Mouse (Mus musculus) brown adipose tissue, adult 24 weeks (tissue): ENCODE measurements around the gene Cfap43. TPM values are rescaled to one million over a fixed set of nuclear protein-coding genes. Genes with fewer than 3 reads are reported as not detected.
A peak's percentile ranks its signal among the peaks of the same experiment; 100 is the strongest.
"Not testable (repeated sequence)": the region's sequence is repeated elsewhere in the genome, so short reads cannot be mapped to it uniquely, and the experiment has no call there.

Source experiments
- H3K27ac ChIP-seq: fragments of 200-500 bp; replicated peaks from 2 replicates; pipeline ENCODE4 v1.5.1; 2012; ENCODE audit warnings: low read depth, mild to moderate bottlenecking, low read length
- H3K4me1 ChIP-seq: fragments of 200-500 bp; 2 replicates; pipeline ENCODE4 v1.6.1; 2012; ENCODE audit warnings: low read length, mixed read lengths; ENCODE audit not compliant: control insufficient read depth, insufficient read depth, insufficient read length
- H3K4me3 ChIP-seq: fragments of 200-500 bp; 2 replicates; pipeline ENCODE4 v1.5.1; 2012; ENCODE audit warnings: low read depth, mild to moderate bottlenecking, low read length, moderate library complexity; ENCODE audit not compliant: insufficient read depth
- polyA plus RNA-seq: library from polyadenylated mRNA; stranded (reverse); fragments of >200 nt; gene quantifications from 2 replicates; pipeline ENCODE4 v1.2.4, GENCODE M21; 2012; ENCODE audit not compliant: missing spikeins, insufficient read depth, insufficient read length

The Cfap43 gene
- polyA plus RNA-seq, 1 experiment: not detected

DNA sequence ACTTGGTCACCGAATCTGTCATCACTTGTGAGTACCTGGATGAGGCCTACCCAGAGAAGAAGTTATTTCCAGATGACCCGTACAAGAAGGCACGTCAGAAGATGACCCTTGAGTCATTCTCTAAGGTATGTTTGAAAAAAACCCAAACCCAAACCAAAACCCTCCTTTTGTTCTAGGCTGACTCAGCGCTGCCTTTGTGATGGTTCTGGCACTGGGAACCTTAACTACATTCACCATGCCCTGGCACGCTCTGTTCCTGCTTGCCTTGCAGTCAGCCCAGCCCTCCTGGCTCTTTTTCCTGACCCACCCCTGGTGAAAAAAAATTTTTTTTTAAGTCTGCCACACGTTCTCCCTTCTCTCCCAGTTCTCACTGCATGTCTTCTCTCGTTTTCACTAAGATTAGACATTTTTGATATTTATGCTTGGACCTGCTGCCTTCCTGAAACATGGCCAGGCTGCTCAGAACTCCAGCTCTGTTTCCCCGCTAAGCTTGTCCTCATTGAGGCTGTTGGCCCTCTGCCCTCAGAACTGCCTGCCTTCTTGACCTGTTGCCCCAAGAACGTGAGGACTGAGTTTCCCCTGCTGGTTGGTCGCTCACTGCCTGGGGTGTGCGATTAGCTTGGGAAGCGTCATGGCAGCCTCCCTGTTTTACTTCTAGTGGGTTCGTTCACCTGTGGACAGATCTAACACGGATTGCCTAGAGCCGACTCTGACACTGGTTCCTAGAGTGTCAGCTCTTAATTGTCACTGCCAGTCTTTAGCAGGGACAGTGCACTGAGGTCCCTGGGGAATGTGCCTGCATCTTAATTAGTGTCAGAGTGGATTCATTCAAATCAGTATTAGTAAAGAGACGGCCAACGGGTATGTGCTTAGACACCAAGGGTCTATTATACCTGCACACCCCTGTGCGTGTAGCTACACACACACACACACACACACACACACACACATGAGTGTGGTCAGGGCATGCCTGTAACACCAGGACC is 60.8 kb downstream of the Cfap43 start:
- H3K4me1 ChIP-seq: no peaks in the 10 kb centered on the region
- no peak overlapping the region for H3K27ac ChIP-seq
- H3K4me3 ChIP-seq: no peak overlapping the region

DNA sequence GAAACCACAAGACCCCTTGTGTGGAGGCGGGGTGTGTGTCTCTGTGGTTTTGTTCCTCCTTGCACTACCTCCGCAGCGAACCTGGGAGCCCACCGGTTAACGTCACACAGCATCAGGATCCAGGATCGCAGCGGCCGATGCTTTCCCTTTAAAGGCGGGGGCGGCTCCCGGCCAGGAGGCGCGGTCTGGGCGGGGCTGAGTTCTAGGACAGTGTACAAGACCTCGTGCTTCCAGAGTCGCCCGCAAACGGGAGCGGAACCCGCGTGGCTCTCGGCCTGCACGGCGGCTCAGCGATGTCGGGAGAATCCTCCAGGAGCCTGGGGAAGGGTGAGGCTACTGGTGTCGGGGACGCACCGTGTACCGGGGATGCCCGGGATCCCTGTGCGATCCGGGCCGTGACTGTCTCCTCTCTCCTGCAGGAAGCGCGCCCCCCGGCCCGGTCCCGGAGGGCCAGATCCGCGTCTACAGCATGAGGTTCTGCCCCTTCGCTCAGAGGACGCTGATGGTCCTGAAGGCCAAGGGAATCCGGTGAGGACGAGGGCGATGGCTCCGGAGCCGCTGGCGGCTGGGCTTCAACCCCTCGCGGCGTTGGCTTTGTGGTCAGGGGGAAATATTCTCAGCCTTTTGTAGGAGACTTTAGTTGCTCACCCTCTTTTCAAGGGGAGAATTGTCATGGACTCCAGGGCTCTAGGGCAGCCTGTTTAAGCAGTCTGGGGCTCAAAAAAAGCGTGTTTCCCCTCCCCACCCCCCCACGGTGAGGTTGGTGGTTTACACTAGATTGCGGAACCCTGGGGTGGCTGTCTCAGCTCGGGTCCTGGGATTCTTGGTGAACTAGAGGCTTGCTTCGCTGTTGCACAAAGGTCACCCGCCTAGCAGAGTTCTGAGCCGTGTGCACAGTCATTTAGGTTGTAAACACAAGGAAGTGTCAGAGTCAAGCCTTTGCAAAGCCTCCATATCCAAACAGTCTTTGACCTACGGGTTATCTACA is 64.0 kb downstream of the Cfap43 start, which contains the start of gene Gsto1:
Gsto1 (plus strand) TSS at position 175 of the 988 bp plus-strand sequence.
- no peaks in the 10 kb centered on the region for H3K4me1 ChIP-seq
- H3K4me3 ChIP-seq: peak within 1 kb of the TSS; percentile 76
- no peak within 1 kb of the TSS for H3K27ac ChIP-seq

DNA sequence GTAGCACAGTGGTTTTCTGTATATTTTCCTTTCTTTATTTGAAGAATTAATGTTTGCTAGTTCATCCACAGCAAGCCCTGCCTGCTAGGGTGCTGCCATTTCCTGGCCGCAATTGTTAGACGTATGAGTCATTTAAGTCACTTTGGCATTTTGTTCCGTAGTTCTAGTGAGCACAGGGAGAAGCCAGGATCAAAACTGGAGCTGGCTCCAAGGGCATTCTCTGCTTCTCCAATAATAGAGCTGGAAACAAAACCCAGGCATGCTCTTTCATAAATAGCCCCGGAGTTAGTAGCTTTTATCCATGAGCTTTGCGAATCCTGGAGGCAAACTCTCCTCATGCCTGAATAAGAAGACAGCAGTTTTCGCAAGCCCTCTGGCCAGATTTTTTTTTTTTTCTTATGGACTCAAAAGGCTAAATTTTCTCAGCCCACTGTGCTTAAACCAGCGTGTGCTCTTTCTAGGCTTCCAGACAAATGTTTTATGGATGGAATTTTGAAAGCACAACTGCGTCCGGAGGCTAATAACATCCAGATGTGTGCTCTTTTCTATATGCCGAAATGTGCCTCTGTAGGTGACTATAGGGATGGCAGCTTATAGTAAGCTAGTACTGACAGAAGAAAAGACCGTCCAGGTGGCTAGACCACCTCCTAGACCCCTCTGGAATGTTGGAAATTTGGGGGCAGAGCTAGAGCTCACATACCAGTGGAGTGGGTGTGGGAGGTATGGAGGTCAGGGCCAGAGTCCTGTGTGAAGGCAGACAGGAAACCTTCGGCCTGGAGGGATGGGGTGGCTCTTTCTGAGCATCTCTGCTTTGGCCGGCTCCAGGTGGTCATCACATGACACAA is 64.9 kb downstream of the Cfap43 start:
- Histone ChIP-seq H3K27ac (no peak overlapping the region), H3K4me3 (peak overlapping the region; percentile 49), H3K4me1 (no peaks in the 10 kb centered on the region)

DNA sequence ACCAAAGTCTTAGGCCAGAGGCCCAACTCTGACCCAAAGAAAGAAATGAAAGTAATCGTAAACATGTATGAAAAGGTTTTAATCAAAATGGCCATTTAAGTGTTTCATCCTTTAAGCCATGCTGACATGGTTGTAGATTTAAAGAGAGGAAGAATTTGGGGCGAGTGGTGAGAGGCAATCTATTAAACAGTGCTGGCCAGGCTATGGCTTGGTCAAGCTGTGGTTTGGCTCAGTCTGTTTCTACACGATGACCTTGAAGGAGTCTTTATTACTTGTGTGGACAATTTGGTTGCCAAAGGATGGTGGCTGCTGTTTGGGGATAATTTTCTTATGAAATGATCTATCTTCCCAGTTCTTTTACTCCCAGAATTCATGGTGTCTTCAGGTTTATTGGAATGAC is 66.0 kb downstream of the Cfap43 start:
- Histone ChIP-seq H3K27ac (no peak overlapping the region), H3K4me3 (no peak overlapping the region), H3K4me1 (no peaks in the 10 kb centered on the region)

DNA sequence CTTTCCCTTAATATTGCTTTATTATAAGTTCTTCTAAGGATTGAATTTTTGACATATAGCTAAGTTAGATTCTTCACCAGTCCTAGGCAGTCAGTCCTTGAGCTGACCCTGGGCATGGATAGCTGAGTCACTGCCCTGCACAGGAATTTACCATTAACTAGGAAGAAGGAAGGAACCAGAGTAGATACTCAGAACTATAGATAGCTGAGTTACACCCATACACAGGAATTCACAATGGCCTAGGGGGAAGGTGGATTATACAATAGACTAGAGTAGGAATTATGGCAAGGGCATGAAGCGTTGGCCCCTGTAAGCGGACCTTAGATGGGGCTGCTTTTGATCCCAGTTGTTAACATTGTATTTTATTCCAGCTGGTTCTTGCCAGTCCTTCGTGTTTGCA is 67.0 kb downstream of the Cfap43 start:
- H3K4me3 ChIP-seq, H3K27ac ChIP-seq, H3K4me1 ChIP-seq: not testable (repeated sequence)

DNA sequence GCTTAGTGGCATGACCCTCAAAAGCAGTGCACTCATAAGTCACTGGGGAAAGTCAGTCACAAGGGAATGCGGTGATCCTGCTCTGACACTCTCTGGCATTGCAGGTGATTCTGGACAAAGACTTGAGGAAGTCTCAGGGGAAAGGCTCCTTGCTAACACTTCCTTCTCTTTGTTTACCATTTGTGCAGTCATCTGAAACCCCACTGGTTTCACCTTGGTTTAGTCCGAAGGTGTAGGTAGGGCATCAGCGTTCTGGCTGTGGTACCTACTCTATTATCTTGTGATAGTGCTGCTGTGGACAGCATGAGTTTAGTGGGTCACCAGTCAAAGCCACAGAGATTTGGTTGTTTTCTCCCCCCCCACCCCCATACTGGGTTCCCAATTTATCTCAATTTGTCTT is 69.4 kb downstream of the Cfap43 start:
- H3K27ac ChIP-seq: no peak overlapping the region
- H3K4me3 ChIP-seq: no peak overlapping the region
- no peaks in the 10 kb centered on the region for H3K4me1 ChIP-seq

DNA sequence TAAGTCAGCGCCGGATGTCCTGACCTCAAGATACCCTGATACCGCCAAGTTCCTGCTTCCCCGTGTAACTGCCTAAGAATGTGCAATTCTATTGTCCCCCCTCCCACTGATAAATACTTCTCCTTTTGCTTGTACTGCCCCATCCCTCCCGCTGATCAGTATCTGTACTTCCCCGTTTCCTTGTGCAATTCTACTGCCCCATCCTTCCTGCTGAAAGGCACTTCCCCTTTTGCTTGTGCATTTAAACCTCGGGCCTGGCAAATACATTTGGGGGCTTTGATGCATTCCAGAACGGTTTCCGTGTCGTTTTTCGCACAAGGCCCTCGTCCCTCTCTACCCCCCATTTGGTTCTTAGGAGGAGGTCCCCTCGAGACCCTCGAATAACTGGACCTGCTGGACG is 77.9 kb downstream of the Cfap43 start:
- H3K4me3 ChIP-seq, H3K4me1 ChIP-seq, H3K27ac ChIP-seq: not testable (repeated sequence)

DNA sequence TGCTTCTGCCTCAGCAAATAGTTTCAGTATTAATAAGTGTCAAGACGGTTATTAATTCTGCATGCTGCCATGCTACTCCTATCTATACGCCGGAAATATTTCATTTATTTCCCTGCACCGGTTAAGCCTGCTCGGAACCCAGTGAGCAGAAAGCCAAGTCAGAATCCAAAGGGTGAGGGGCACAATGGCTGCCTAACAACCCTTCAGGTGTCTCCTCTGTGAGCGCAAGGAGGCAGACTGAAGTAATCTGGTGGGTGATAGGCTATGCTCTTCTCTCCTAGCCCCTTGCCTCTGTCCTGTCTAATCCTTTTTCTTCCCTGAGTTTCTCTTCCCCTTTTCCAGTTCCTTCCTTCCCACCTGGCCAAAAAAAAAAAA is 81.6 kb downstream of the Cfap43 start:
- no peaks in the 10 kb centered on the region for H3K4me1 ChIP-seq
- H3K27ac ChIP-seq: no peak overlapping the region
- peak overlapping the region; percentile 44 for H3K4me3 ChIP-seq

DNA sequence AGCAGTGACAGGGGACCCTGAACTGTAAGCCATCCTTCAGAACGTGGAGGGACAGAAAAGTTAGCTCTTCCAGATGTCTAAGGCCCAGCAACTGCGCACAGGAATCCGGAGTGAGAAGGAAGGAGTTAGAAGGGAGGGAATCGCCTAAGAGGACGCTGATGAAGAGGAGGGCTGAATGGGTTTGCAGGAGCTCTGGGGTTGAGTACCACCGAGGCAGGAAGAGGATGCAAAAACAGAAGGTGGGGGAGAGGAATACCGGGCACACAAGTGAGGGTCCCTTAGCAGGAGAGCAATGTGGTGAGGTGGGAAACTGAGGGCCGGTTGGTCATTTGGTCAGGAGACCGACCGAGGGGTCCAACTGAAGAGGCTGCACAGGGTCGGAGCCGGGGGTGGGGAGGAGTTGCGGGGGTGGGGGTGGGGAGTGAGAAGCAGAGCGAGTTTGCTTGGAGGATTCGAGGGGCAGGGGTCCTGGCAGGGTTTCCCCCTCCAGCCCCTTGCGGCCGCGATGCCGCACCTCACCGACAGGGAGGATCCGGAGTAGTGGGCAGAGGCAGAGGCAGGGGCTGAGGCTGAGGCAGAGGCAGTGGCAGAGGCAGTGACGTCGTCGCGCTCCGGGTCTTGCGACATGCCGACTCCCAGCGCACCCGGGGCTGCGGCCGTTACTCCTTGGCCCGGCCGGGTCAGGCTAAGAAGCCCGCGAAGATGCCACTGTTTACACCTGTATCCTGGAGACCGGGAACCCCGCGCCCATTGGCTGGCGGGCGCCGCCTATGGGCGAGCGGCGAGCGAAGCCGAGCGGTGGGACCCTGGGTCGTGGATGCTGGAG is 82.2 kb downstream of the Cfap43 start:
- Histone ChIP-seq H3K4me1 (no peaks in the 10 kb centered on the region), H3K27ac (no peak overlapping the region), H3K4me3 (peak overlapping the region; percentile 44)

DNA sequence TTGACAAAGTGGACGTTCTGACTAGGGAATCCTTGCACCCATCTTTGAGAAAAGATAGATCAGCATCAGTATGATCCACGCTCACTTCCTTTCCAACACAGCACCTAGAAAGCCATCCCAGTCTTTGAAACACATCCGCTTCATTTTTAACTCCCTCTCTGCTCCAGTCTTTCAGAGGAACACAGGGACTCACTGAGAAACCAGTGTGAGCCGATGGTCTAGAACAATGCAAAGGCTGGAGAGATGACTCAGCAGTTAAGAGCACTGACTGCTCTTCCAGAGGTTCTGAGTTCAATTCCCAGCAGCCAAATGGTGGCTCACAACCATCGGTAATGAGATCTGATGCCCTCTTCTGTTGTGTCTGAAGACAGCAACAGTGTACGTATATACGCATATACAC is 83.3 kb downstream of the Cfap43 start:
- H3K4me1 ChIP-seq: no peaks in the 10 kb centered on the region
- H3K27ac ChIP-seq: no peak overlapping the region
- no peak overlapping the region for H3K4me3 ChIP-seq

DNA sequence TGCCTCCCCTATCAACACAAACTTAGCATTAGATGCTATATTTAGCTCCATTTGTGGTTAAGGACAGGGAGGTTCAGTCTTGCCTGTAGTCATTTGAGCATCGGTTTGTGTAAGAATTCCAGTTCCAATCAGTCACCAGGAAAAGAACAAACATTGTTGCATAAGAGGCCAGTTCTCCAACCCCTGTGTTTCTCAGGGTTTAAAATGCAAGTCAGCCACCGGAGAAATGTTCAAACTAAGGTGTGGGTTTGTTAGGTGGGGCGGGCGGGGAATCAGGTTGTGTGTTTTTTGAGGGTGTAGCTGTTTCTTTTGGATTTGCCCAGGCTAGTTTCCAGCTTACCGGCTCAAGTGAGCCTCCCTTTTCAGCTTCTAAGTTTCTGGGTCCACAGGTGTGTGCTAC is 84.5 kb downstream of the Cfap43 start:
- H3K4me1 ChIP-seq: no peaks in the 10 kb centered on the region
- no peak overlapping the region for H3K4me3 ChIP-seq
- H3K27ac ChIP-seq: no peak overlapping the region

DNA sequence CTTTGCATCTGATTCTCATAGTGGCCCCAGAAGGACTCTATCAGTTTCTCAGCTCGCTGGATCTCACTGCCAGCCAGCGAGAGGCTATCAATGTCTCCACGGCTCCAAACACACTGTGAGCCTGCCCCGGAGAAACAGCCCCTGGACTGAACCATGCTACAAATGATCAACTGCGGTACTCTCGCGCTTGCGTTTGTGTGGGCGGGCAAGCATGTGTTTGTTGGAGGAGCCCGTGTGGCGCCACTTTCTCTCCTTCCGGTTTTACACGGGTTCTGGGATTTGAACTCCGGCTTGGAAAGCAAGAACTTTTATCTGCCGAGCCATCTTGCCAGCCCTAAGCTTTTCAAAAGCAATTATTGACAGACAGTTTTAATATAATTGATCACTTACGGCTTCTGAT is 86.8 kb downstream of the Cfap43 start:
- H3K27ac ChIP-seq: no peak overlapping the region
- H3K4me1 ChIP-seq: no peaks in the 10 kb centered on the region
- H3K4me3 ChIP-seq: no peak overlapping the region

DNA sequence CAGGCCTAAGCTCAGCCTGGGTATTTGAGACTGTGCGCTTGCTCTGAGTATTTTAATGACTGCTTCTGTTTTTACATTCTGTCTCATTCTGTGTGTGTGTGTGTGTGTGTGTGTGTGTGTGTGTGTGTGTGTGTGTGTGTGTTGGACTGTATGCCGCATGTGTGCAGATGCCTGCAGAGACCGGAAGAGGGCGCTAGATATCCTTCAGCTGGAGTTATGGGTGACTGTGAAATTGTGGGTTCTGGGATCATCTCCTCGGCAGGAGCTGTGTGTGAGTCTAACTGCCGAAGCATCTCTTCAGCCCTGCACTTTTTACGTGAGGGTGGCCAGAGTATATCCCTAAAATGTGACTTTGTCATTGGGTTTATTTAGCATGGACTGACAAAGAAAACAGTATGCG is 88.0 kb downstream of the Cfap43 start:
- H3K4me3 ChIP-seq: no peak overlapping the region
- H3K4me1 ChIP-seq: no peaks in the 10 kb centered on the region
- H3K27ac ChIP-seq: no peak overlapping the region

DNA sequence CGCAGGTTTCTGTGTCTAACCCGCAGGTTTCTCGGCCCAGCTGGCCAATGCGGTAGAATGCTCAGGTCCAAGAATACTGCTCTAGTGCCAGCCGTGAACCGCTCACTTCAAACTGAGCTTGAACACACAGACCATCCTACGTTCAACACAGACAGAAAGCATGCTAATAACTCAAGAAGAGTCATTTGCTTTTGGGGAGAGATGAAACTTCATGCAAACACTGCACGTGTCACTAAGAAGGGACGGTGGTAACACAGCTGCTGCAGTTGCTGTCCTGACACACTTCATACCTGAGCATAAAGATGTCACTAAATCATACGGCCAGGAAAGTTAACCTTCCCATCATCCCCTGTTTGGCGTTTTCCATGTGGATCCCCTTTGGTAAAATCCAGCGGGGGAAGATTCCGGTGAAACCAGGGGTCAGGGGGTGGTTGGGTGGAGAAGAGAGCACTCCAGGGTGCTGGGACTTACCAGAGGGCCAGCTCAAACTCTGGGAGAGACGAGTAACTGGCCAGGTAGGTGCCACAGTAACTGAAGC is 89.1 kb downstream of the Cfap43 start:
- no peaks in the 10 kb centered on the region for H3K4me1 ChIP-seq
- H3K27ac ChIP-seq: no peak overlapping the region
- H3K4me3 ChIP-seq: no peak overlapping the region
